Mouse (Mus musculus): ENCODE results near the gene Trpv4. TPM values are rescaled to one million over a fixed set of nuclear protein-coding genes. Genes with fewer than 3 reads are reported as not detected.

The Trpv4 gene
- polyA plus RNA-seq, 1 experiment from 2014 or later: 1.1 TPM

DNA sequence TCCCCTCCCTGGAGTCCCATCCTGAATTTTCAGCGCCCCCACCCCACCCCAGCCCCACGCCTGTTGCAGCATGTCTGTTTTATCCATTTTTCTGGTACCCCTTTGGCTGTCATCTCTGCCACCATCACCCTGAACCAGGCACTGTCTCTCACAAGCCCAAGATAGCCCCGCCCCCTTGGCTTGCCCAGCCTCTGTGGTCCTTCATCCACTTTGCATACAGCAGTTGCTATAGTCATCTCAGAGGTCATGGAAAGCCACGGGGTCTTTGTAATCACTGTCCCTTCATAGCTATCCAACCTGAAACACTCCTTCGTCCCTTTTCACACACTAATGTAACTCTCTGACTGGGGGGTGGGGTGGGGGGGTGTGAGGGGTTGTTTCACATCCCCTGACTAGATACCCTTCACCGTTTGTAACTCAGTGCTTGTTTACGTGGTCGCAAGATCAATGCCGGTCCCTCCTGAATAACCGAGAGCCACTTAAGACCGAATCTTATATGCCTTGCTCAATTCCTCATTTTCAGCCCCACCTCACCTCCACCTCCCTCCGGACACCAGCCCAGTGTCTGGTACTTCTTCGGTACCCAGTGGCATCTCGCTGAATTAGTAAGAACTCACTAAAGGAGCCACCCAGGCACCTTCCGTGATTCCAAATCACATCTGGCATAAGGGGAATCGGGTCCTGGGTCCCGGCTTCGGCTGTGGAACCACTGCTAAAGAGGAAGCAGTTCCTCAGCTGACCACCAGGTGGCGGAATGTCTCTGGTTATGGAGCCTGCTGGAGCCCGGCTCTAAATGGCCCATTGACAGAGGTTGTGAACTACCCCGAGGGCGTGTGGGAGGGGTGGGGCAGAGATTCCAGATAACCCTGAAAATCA lies 19.2 kb downstream of the Trpv4 start:
- Histone ChIP-seq H3K36me3 (no peaks in the 10 kb centered on the region), H3K27me3 (ENCODE audit: insufficient read depth, poor library complexity, severe bottlenecking) (peaks cover 85% of the 10 kb centered on the region), H3K4me3 (peak overlapping the region; percentile 38), H3K27ac (no peak overlapping the region), H3K4me1 (peaks cover 11% of the 10 kb centered on the region), H3K9me3 (no peaks in the 10 kb centered on the region)
- 17% methylated on average over 22 of the region's 22 CpGs for WGBS
- DNase-seq (ENCODE audit: low spot score): peak; percentile 90

DNA sequence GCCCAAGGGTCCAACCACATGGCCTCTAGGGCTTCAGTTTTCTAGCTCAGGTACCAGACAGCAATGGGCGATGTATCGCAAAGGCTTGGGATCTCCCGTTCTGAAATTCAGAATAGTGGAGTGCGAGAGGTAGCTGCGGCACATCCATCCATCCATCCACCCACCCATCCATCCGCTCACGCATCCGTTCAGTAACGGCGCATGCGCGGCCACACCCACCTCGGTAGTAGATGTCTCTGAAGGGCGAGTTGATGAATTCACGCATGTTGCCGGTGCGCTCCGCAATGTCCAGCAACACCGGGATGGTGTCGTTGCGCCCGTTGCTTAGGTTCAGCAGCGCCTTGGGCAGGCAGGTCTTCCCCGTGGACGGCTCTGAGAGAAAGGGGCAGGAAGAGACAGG lies 22.1 kb downstream of the Trpv4 start:
- Histone ChIP-seq H3K27me3 (ENCODE audit: insufficient read depth, poor library complexity, severe bottlenecking) (peaks cover 60% of the 10 kb centered on the region), H3K27ac (no peak overlapping the region)
- 74% methylated on average over 25 of the region's 25 CpGs for WGBS

DNA sequence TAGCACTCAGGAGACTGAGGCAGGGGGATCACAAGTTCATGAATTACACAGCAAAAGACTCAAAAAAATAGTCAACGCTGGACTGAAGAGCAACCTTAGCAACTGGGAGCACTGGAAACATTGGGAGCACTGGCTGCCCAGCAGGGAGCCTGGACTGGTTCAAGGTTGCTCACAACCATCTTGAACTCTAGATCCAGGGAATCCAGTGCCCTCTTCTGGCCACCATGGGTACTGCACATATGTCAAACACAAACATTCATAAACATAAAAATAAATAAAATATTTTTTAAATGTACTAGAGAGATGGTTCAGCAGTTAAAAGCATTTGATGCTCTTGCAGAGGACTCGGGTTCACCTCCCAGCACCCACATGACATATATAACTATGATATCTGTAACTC lies 26.9 kb downstream of the Trpv4 start:
- Histone ChIP-seq H3K9me3 (no peaks in the 10 kb centered on the region), H3K27me3 (ENCODE audit: insufficient read depth, poor library complexity, severe bottlenecking) (peaks cover 16% of the 10 kb centered on the region; the same call in 1 of the 2 replicates), H3K4me3 (no peak overlapping the region), H3K27ac (no peak overlapping the region), H3K4me1 (no peaks in the 10 kb centered on the region), H3K36me3 (no peaks in the 10 kb centered on the region)
- 47% methylated on average over 2 of the region's 2 CpGs for WGBS
- no peak for DNase-seq (ENCODE audit: low spot score)

More for the DNA sequence above, 22.1 kb downstream of the Trpv4 start:
- no peak for DNase-seq (ENCODE audit: low spot score)
- Histone ChIP-seq H3K36me3 (no peaks in the 10 kb centered on the region), H3K4me3 (no peak overlapping the region), H3K4me1 (peaks cover 11% of the 10 kb centered on the region), H3K9me3 (no peaks in the 10 kb centered on the region)

DNA sequence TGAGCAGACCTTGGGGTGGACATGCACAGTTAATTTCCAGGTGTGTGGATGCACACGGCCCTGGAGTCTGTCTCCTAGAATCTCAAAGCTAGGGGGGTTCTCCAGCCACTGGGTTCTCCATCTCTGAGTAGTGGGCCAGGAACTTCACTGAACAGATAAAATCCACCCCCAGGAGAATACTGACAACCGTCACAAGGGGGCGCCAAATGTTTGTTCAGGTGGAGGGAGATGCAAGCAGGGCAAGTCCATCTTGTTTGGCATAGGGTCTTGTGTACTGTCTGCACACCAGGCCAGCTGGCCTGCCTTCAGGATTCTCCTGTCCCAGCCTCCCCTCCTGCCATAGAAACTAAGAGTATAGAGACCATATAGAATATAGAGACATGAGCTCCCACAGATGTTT lies 32.6 kb downstream of the Trpv4 start:
- Histone ChIP-seq H3K4me1 (peaks cover 5% of the 10 kb centered on the region; the same call in 1 of the 2 replicates), H3K27ac (no peak overlapping the region), H3K9me3 (no peaks in the 10 kb centered on the region), H3K4me3 (no peak overlapping the region), H3K27me3 (ENCODE audit: insufficient read depth, poor library complexity, severe bottlenecking) (peaks cover 30% of the 10 kb centered on the region), H3K36me3 (no peaks in the 10 kb centered on the region)
- whole genome bisulfite sequencing: 14% methylated on average over 3 of the region's 3 CpGs
- DNase-seq (ENCODE audit: low spot score): no peak

DNA sequence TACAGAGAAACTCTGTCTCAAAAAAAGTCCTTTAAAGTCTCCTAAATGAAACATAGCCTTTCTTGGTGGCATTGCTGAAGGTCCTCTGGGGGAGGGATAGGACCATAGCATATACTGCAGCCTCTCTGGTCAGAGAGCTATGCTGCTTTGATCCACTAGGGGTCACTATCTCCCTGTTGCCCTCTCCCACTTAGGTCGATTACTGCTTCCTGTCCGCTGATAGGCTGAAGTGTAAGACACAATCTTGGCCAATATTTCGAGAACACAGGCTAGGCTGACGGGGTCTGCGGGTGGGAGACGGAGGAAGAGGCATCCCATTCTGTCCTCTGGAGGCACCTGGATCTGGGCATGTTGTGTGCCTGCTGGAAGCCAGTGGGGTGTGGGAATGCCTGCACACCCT lies 37.9 kb downstream of the Trpv4 start:
- Histone ChIP-seq H3K4me1 (peaks cover 5% of the 10 kb centered on the region; the same call in 1 of the 2 replicates), H3K27me3 (ENCODE audit: insufficient read depth, poor library complexity, severe bottlenecking) (peaks cover 30% of the 10 kb centered on the region), H3K4me3 (no peak overlapping the region), H3K9me3 (no peaks in the 10 kb centered on the region), H3K36me3 (no peaks in the 10 kb centered on the region), H3K27ac (no peak overlapping the region)
- no peak for DNase-seq (ENCODE audit: low spot score)
- 47% methylated on average over 6 of the region's 6 CpGs for WGBS

DNA sequence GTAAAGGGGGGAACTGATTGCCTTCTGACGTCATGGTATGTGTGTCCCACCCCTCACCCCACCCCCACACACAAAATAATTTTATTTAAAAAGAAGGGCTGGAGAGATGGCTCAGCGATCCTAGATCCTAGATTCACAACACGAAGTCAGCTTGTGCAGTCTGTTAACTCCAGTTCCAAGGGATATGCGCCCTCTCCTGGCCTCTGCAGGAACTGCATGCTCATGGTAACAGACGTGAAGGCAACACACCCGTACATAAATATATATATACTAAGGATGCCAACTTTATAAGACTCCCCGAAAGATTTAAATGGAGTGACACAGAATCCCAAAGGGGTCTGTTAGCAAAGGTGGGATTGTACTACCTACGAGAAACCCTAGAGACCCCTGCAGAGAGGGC lies 39.4 kb downstream of the Trpv4 start:
- Histone ChIP-seq H3K27ac (no peak overlapping the region), H3K4me3 (no peak overlapping the region), H3K4me1 (peaks cover 12% of the 10 kb centered on the region), H3K9me3 (no peaks in the 10 kb centered on the region), H3K36me3 (no peaks in the 10 kb centered on the region), H3K27me3 (ENCODE audit: insufficient read depth, poor library complexity, severe bottlenecking) (peaks cover 21% of the 10 kb centered on the region)
- 30% methylated on average over 8 of the region's 8 CpGs for WGBS
- DNase-seq (ENCODE audit: low spot score): no peak

DNA sequence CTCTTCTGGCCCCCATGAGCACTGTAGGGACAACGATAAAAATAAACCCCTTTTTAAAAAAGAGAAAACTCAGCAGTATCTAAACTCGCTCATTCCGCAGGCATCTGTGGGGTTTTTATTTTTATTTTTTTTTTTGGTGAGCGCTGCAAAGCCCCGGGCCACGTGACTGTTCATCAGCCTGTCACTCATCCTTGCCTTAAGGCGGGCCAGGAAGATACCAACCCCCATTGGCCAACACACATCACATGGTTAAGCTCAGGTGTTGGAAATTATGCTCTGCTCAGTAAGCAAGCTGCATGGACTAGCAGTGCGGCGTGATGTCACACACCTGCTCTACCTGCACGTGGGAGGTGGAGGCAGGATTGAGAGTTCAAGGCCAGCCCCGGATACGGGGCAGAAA lies 40.4 kb downstream of the Trpv4 start:
- Histone ChIP-seq H3K9me3 (no peaks in the 10 kb centered on the region), H3K27ac (no peak overlapping the region), H3K27me3 (ENCODE audit: insufficient read depth, poor library complexity, severe bottlenecking) (peaks cover 25% of the 10 kb centered on the region), H3K36me3 (no peaks in the 10 kb centered on the region), H3K4me3 (no peak overlapping the region), H3K4me1 (peaks cover 16% of the 10 kb centered on the region)
- no peak for DNase-seq (ENCODE audit: low spot score)
- 66% methylated on average over 12 of the region's 12 CpGs for WGBS

DNA sequence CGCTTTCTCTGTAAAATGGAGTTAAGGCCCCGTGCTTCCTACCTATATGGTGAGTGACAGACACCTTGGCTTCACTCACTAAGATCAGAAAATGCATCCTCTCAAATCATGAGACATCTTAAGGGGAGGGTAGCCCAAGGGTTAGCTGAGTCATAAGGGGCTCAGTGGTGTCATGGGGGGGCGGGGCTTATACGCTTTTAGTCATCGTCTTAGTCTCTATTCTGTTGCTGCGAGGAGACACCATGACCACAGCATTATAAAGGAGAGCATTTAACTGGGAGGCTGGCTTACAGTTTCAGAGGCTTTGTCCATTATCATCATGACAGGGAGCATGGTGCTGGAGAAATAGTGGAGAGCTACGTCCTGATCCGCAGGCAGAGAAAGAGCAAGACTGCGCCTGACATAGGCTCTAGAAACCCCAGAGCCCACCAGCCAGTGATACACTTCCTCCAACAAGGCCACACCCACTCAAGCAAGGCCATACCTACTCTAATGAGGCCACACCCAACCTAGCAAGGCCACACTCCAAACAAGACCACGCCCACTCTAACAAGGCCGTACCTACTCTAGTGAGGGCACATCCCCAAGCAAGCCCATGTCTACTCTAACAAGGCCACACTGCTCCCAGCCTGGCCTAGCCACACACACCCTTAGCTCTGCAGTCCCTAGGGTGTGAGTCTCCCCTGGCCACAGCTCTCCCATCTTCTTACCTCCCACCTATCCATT lies 41.7 kb downstream of the Trpv4 start:
- Histone ChIP-seq H3K36me3 (no peaks in the 10 kb centered on the region), H3K27ac (no peak overlapping the region), H3K9me3 (no peaks in the 10 kb centered on the region), H3K4me1 (peaks cover 22% of the 10 kb centered on the region), H3K27me3 (ENCODE audit: insufficient read depth, poor library complexity, severe bottlenecking) (peaks cover 22% of the 10 kb centered on the region), H3K4me3 (no peak overlapping the region)
- 74% methylated on average over 11 of the region's 11 CpGs for WGBS
- DNase-seq (ENCODE audit: low spot score): no peak

DNA sequence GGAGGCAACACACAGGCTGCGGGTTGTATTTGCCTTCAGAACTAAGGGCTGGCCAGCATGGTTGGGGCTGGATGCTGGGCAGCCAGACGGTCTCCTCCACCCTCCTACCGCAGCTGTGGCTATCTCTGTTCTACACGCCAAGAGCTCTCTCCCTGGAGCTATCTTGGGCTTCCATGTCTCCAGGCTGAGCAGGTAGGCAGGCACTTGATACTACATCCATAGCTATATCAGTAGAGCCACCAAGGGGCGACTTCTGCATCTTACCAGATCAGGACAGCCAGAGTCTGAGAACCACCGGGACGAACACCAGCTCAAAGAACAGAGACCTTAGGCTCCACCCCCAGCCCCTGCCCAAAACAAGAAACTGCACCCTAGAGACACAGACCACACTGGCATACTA lies 43.4 kb downstream of the Trpv4 start:
- peaks cover 25% of the 10 kb centered on the region for H3K4me1 ChIP-seq
- H3K9me3 ChIP-seq: no peaks in the 10 kb centered on the region
- H3K27ac ChIP-seq: no peak overlapping the region
- DNase-seq (ENCODE audit: low spot score): no peak
- peaks cover 31% of the 10 kb centered on the region for H3K27me3 ChIP-seq (ENCODE audit: insufficient read depth, poor library complexity, severe bottlenecking)
- 50% methylated on average over 7 of the region's 7 CpGs for WGBS
- no peaks in the 10 kb centered on the region; the same call in 1 of the 2 replicates for H3K36me3 ChIP-seq
- H3K4me3 ChIP-seq: no peak overlapping the region

DNA sequence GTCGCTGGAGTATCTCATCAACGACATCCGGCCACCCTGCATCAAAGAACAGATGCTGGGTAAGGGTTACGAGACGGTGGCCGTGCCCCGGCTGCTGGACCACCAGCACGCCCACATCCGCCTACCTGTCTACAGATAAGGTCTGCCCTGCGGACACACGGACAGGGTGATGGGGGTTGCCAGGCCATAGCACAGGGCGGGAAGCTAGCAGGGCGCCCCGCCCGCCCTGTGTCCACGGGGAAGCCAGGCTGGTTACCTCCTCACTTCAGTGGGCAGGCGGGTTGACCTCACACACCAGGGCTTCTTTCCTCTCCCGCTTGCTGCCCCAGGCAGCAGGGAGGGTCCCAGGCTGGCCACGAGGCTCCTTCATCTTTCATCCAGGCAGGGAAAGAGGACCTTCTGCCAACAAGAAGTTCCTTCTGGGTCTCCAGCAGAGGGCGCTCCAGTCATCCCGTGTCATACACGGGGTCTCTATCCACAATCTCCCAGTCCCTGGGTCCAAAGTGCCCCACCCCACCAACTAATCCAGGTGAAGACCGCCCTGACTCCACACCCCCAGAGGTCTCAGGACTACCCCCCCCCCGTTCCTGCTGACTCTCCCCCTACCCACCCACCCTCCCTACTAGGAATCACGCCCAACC lies 46.1 kb downstream of the Trpv4 start:
- Histone ChIP-seq H3K4me1 (peaks cover 34% of the 10 kb centered on the region), H3K27ac (no peak overlapping the region; the same call in 1 of the 2 replicates), H3K36me3 (no peaks in the 10 kb centered on the region; the same call in 1 of the 2 replicates), H3K9me3 (no peaks in the 10 kb centered on the region), H3K27me3 (ENCODE audit: insufficient read depth, poor library complexity, severe bottlenecking) (peaks cover 48% of the 10 kb centered on the region), H3K4me3 (no peak overlapping the region)
- WGBS: 52% methylated on average over 25 of the region's 25 CpGs
- DNase-seq (ENCODE audit: low spot score): no peak

DNA sequence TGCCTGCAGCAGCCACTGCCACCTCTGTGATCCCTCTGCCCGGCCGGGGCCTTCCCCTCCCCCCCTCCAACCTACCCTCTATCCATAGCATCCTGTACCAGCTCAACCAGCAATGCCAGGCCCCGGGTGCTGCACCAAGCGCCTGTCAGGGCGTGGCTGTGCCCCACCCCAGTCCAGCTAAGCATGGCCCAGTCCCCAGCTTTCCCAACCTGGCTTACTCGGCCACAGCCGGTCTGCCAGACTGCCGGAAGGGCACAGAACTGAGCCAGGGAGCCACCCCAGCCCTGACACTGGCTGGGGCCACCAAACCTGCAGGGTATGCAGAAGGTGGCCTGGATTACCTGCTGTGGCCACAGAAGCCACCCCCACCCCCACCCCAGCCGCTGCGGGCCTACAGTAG lies 47.0 kb downstream of the Trpv4 start:
- no peak overlapping the region for H3K27ac ChIP-seq

DNA sequence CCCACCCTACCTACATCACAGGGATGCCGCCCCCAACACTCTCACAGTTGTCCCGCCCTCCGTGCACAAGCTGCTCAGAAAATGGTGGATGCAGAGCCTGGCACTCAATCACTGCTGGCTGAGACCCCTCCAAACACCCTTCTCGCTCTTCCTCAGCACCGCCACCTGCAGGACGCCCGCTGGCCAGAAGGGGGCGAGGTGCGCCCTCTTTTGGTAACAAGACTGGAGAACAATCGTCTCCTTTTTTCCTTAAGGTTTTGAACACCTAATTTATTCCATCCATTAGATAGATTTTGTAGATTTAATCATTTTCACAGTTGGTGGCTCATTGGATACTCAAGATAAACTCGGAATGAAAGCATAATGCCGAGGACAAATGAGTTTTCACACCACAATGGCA lies 49.7 kb downstream of the Trpv4 start:
- H3K9me3 ChIP-seq: no peaks in the 10 kb centered on the region
- no peak for DNase-seq (ENCODE audit: low spot score)
- H3K27ac ChIP-seq: no peak overlapping the region
- H3K4me3 ChIP-seq: no peak overlapping the region
- peaks cover 48% of the 10 kb centered on the region for H3K27me3 ChIP-seq (ENCODE audit: insufficient read depth, poor library complexity, severe bottlenecking)
- no peaks in the 10 kb centered on the region; the same call in 1 of the 2 replicates for H3K36me3 ChIP-seq
- peaks cover 45% of the 10 kb centered on the region for H3K4me1 ChIP-seq
- 5% methylated on average over 12 of the region's 12 CpGs for WGBS

More for the DNA sequence above, 47.0 kb downstream of the Trpv4 start:
- no peaks in the 10 kb centered on the region for H3K9me3 ChIP-seq
- no peak for DNase-seq (ENCODE audit: low spot score)
- peaks cover 52% of the 10 kb centered on the region for H3K27me3 ChIP-seq (ENCODE audit: insufficient read depth, poor library complexity, severe bottlenecking)
- 76% methylated on average over 10 of the region's 10 CpGs for WGBS
- peaks cover 35% of the 10 kb centered on the region for H3K4me1 ChIP-seq
- no peak overlapping the region for H3K4me3 ChIP-seq
- no peaks in the 10 kb centered on the region; the same call in 1 of the 2 replicates for H3K36me3 ChIP-seq

DNA sequence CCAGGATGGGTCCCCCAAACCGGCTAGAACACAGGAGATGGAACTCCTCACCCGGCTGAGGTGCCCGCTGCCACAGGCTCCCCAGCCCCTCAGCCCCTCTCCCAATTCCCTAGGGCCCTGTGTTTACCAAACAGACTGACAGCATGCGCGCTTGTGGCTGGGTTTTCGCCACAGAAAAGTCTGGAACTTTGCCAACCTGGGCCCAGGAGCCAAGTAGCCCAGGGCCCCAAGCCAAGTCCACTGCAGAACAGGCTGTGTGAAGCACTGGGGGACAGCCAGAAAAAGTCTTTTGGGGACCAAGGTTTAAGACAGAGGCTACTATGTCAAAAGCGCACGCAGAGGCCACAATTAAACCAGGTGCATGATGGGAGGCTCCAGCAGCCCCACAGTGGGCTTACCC lies 50.6 kb downstream of the Trpv4 start:
- Histone ChIP-seq H3K4me1 (peaks cover 45% of the 10 kb centered on the region), H3K27ac (no peak overlapping the region), H3K36me3 (no peaks in the 10 kb centered on the region; the same call in 1 of the 2 replicates), H3K9me3 (no peaks in the 10 kb centered on the region), H3K27me3 (ENCODE audit: insufficient read depth, poor library complexity, severe bottlenecking) (peaks cover 47% of the 10 kb centered on the region), H3K4me3 (no peak overlapping the region)
- no peak for DNase-seq (ENCODE audit: low spot score)
- 87% methylated on average over 8 of the region's 8 CpGs for WGBS
